Mouse (Mus musculus): ENCODE measurements around the gene I830077J02Rik.

DNA sequence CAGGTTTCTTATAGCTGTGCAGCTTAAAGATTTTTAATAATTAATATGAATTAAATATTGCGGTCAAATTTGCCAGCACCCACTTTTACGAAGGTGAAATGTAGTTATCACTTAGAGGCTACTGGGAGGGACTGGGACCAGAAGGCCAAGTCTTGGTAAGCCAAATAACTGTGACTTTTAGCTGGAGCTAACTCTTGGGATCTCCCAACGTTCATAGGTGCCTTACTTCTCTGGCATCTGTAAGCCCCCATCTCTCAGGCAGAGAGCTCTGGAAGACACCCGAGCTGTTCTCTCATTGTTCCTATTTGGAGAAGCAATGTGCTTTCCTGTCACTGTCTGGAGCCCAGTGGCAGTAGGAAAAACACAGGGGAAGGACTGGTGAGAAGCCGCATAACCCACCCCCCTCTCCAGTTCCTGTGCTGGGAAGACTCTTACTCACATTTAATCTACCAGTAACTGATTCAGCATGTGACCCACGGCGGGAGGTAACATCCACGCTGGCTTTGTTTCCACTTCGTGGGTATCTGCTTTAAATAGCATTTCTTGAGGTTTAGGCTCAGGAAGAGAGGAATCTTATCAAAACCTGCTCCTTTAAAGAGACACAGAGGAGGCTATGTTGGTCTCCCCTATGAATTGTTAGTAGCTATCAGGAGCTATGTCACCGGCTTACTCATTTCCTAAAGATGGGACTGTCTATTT lies 14.7 kb downstream of the I830077J02Rik start:
- TF ChIP-seq CTCF (IDR thresholded peaks at IDR 0.05; ENCODE audit: control insufficient read depth, insufficient read depth, insufficient read length) (no peak), MAX (IDR thresholded peaks at IDR 0.05) (no peak), USF1 (IDR thresholded peaks at IDR 0.05; ENCODE audit: low read depth) (peak; percentile 57), MYOG (IDR thresholded peaks at IDR 0.05; ENCODE audit: control insufficient read depth, extremely low read depth, insufficient read length) (no peak)
